Mouse (Mus musculus) neural tube, embryonic 15.5 days (tissue): ENCODE measurements around the gene Gm42791. TPM values are rescaled to one million over a fixed set of nuclear protein-coding genes. Genes with fewer than 3 reads are reported as not detected.

ENCODE experiments used
- ATAC-seq: fragments of 200-750 bp; cut with Nextera tagmentation; 2 replicates; pipeline ENCODE4 v1.8.0; 2017; ENCODE audit warnings: mild to moderate bottlenecking, moderate TSS enrichment, moderate library complexity; ENCODE audit not compliant: low FRiP score
- H3K27ac ChIP-seq: fragments of 300-500 bp; sonication (generic); replicated peaks from 2 replicates; pipeline ENCODE4 v1.5.1; 2015; ENCODE audit warnings: mild to moderate bottlenecking, inconsistent platforms
- H3K27me3 ChIP-seq: fragments of 300-500 bp; sonication (generic); replicated peaks from 2 replicates; pipeline ENCODE4 v1.6.1; 2015; ENCODE audit warnings: inconsistent platforms
- H3K36me3 ChIP-seq: fragments of 300-500 bp; sonication (generic); 2 replicates; pipeline ENCODE4 v1.6.1; 2015; ENCODE audit warnings: inconsistent platforms
- H3K4me1 ChIP-seq: fragments of 300-500 bp; sonication (generic); 2 replicates; pipeline ENCODE4 v1.6.1; 2015; ENCODE audit warnings: inconsistent platforms
- H3K4me2 ChIP-seq: fragments of 300-500 bp; sonication (generic); 2 replicates; pipeline ENCODE4 v1.6.1; 2015; ENCODE audit warnings: inconsistent platforms, mild to moderate bottlenecking, moderate library complexity
- H3K4me3 ChIP-seq: fragments of 300-500 bp; sonication (generic); replicated peaks from 2 replicates; pipeline ENCODE4 v1.5.1; 2015; ENCODE audit warnings: mild to moderate bottlenecking, inconsistent platforms
- H3K9ac ChIP-seq: fragments of 300-500 bp; sonication (generic); replicated peaks from 2 replicates; pipeline ENCODE4 v1.6.1; 2015; ENCODE audit warnings: mild to moderate bottlenecking, inconsistent platforms
- H3K9me3 ChIP-seq: fragments of 300-500 bp; sonication (generic); replicated peaks from 2 replicates; pipeline ENCODE4 v1.6.1; 2016; ENCODE audit warnings: inconsistent platforms
- WGBS: fragments of 180-500 bp; shearing (Covaris S2); methylation state at CpG from one replicate; pipeline ENCODE4 v1.1.7; 2015; ENCODE audit warnings: mixed read lengths; 5-methylcytosine and 5-hydroxymethylcytosine counted together
- polyA plus RNA-seq: library from polyadenylated mRNA; unstranded; fragments of >200 nt; fragmentation: Nextera tagmentation; extraction: Ambion mirVana; gene quantifications from 2 replicates; pipeline ENCODE4 v1.2.1, GENCODE M21; 2015

Gm42791 gene
- polyA plus RNA-seq, 1 experiment from 2014 or later = 3.4 TPM

DNA sequence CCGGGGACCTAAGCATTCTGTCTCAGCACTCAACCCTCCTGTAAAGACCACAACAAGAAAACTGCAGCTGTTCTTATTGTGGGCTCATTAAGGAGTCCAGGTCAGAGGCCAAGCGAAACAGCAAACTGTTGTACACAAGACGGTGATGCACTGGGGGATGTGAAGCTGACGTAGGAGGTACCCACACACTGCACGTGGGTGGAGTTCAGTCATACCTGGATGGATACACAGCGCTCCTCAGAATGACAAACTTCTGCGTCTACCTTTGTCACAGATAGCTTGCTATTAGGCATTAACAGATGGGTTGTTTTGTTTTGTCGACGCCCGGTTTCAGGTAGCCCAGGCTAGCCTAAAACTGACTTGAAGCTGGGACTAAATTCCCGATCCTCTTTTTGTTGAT is 2.3 kb downstream of the Gm42791 start:
- 0 out of 2 replicates have a peak, but pooled peaks cover 5% of the 10 kb centered on the region for H3K9me3 ChIP-seq
- H3K27me3 ChIP-seq = no peaks in the 10 kb centered on the region
- H3K4me2 ChIP-seq = no peak overlapping the region
- no peak overlapping the region for H3K4me3 ChIP-seq
- no peak overlapping the region for H3K27ac ChIP-seq
- H3K9ac ChIP-seq = no peak overlapping the region
- ATAC-seq = no peak
- H3K36me3 ChIP-seq = no peaks in the 10 kb centered on the region
- WGBS = 96% methylated on average over 11 of the region's 11 CpGs
- peaks cover 22% of the 10 kb centered on the region for H3K4me1 ChIP-seq

DNA sequence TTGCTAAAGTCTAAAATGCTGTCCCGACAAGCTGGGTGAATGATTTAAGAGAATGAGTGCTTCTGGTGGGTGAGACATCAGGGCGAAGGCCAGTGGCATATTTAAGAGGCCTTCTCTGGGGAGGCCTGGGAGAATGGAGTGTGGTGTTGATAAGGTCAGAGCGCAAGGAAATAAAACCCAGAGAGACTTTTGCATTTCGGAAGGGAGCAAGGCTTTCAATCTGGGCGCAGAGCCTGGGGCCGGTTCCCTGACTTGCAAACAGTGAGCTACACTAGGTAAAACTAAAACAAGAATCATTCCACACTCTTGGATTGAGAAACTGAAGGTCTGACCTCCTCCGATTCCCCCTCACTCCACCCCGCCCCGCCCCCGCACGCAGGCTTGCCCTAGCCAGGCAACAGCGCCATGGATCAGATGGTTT is 4.0 kb downstream of the Gm42791 start:
- Histone ChIP-seq H3K27ac (no peak overlapping the region), H3K36me3 (no peaks in the 10 kb centered on the region), H3K9ac (no peak overlapping the region), H3K4me2 (no peak overlapping the region), H3K4me1 (peaks cover 16% of the 10 kb centered on the region), H3K27me3 (no peaks in the 10 kb centered on the region), H3K4me3 (no peak overlapping the region), H3K9me3 (0 out of 2 replicates have a peak, but pooled peaks cover 5% of the 10 kb centered on the region)
- 81% methylated on average over 12 of the region's 12 CpGs for WGBS
- ATAC-seq = no peak

DNA sequence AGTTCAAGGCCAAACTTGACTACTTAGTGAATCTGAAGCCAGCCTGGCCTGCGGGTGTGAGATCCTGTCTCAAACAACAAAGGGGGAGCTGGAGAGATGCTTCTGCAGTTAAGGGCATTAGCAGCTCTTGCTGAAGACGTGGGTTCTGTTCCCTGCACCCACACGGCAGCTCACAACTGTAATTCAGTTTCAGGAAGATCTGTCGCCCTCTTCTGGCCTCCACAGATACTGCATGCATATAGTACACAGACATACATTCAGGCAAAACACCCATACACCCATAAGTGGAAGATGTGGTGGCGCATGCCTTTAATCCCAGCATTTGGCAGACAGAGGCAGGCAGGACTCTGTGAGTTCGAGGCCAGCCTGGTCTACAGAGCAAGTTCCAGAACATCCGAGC is 5.5 kb downstream of the Gm42791 start:
- no peaks in the 10 kb centered on the region for H3K36me3 ChIP-seq
- no peak overlapping the region for H3K9ac ChIP-seq
- no peaks in the 10 kb centered on the region for H3K27me3 ChIP-seq
- 0 out of 2 replicates have a peak, but pooled peaks cover 7% of the 10 kb centered on the region for H3K9me3 ChIP-seq
- no peak overlapping the region for H3K27ac ChIP-seq
- no peak for ATAC-seq
- WGBS = 85% methylated on average over 7 of the region's 7 CpGs
- H3K4me2 ChIP-seq = no peak overlapping the region
- H3K4me3 ChIP-seq = no peak overlapping the region
- peaks cover 5% of the 10 kb centered on the region for H3K4me1 ChIP-seq

DNA sequence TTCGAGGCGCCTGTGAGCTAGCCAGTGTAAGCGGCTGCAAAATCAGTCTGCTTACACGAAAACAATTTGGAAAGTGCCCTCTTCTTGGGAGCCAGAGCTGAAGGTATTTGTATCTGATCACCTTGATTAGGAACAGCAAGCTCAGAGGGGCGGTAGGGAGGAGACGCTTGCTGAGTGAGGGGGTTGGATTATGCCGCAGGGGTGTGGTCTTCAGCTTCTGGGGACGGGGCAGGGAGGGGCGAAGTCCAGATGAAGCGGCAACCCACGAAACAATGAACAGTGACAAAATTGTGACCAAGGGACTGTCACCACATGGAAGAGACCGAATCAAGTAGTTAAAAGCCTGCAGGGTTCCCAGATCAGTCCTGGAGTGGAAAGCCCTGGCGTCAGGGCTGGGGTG is 10.0 kb downstream of the Gm42791 start:
- Histone ChIP-seq H3K4me2 (no peak overlapping the region), H3K27me3 (no peaks in the 10 kb centered on the region), H3K4me1 (no peaks in the 10 kb centered on the region), H3K9ac (no peak overlapping the region), H3K36me3 (no peaks in the 10 kb centered on the region), H3K27ac (no peak overlapping the region), H3K4me3 (no peak overlapping the region), H3K9me3 (peaks cover 11% of the 10 kb centered on the region; the same call in 1 of the 2 replicates)
- no peak for ATAC-seq
- 49% methylated on average over 13 of the region's 13 CpGs for WGBS

DNA sequence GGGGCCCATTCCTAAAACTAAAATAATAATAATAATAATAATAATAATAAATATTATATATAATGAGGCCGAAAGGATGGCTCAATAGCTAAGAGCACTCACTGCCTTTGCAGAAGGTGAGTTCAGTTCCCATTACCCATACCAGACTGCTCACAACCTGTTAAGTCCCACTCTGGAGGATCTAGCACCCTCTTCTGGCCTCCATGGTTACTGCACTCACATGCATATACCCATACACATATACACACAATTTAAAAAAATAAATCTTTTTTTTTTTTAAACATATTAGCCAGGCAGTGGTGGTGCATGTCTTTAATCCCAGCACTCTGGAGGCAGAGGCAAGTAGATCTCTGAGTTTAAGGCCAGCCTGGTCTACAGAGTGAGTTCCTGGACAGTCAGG is 11.3 kb downstream of the Gm42791 start:
- H3K4me2 ChIP-seq = no peak overlapping the region
- peaks cover 11% of the 10 kb centered on the region; the same call in 1 of the 2 replicates for H3K9me3 ChIP-seq
- peaks cover 2% of the 10 kb centered on the region; the same call in 1 of the 2 replicates for H3K4me1 ChIP-seq
- no peak overlapping the region for H3K27ac ChIP-seq
- no peak overlapping the region for H3K9ac ChIP-seq
- no peaks in the 10 kb centered on the region for H3K36me3 ChIP-seq
- no peak for ATAC-seq
- 96% methylated on average over 1 of the region's 1 CpGs for WGBS
- H3K4me3 ChIP-seq = no peak overlapping the region
- no peaks in the 10 kb centered on the region for H3K27me3 ChIP-seq

DNA sequence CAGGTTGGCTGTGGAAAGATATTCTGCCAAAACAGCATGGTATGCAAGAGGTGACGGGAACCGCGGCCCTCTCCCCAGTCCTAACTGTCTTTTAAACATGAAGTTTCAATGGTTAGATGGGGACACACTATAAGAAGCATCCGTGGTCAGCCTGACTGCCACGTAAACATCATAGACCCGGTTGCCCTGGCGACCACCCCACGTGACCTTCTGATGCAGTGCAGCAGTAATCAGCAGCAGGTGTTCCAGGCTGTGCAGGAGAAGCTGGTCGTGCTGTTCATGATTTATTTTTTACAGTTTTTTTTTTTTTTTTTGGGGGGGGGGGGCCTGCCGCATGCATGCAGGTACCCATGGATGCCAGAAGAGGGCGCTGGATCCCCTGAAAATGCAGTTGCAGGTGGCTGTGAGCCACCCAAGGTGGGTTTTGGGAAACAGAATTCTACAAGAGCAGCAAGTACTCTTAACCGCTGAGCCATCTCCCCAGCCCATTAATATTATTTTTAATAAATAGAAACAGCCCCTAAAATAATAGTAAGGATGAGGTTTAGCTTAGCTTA is 11.8 kb downstream of the Gm42791 start:
- Histone ChIP-seq H3K36me3 (no peaks in the 10 kb centered on the region), H3K4me1 (peaks cover 5% of the 10 kb centered on the region; the same call in 1 of the 2 replicates), H3K9ac (no peak overlapping the region), H3K4me3 (no peak overlapping the region), H3K9me3 (peaks cover 11% of the 10 kb centered on the region; the same call in 1 of the 2 replicates), H3K27me3 (no peaks in the 10 kb centered on the region), H3K27ac (no peak overlapping the region), H3K4me2 (no peak overlapping the region)
- WGBS = 79% methylated on average over 12 of the region's 12 CpGs
- ATAC-seq = no peak

DNA sequence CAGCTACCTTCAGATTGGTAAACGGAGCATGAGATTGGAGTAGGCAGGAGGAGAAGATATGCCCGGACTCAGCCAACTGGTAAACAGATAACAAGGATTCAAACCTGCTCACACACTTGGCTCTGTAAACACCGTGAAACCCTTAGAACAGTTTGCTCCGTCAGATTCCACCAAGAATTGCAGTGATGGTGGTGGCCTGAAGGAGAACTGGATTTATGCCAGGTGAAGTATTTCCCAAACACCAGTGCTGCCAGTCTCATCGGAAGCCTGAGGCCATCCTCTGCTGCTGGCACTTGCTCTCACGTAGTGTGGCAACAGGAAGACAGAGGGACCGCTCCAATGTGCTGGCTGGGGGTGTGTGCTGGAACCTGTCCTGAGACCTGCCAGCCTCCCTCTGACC is 12.6 kb downstream of the Gm42791 start:
- Histone ChIP-seq H3K9ac (no peak overlapping the region), H3K27ac (no peak overlapping the region), H3K4me2 (no peak overlapping the region), H3K4me3 (no peak overlapping the region), H3K4me1 (peaks cover 13% of the 10 kb centered on the region), H3K36me3 (no peaks in the 10 kb centered on the region), H3K27me3 (no peaks in the 10 kb centered on the region), H3K9me3 (peaks cover 6% of the 10 kb centered on the region; the same call in 1 of the 2 replicates)
- ATAC-seq = no peak
- WGBS = 83% methylated on average over 7 of the region's 7 CpGs

DNA sequence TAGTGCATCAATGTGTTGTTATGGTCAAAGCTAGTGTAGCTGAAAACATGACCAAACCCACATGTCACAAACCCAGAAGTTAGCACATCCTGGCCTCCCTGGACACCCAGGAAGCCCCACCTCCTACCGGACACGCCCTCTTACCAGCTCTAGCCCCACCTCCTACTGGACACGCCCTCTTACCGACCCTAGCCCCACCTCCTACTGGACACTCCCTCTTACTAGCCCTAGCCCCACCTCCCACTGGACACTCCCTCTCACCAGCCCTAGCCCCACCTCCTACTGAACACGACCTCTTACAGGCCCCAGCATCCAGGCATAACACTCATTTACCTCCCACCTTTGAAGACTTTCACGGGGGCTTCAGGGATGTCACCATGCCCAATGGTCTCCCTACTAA is 14.3 kb downstream of the Gm42791 start:
- WGBS = 57% methylated on average over 6 of the region's 6 CpGs
- no peak overlapping the region for H3K27ac ChIP-seq

DNA sequence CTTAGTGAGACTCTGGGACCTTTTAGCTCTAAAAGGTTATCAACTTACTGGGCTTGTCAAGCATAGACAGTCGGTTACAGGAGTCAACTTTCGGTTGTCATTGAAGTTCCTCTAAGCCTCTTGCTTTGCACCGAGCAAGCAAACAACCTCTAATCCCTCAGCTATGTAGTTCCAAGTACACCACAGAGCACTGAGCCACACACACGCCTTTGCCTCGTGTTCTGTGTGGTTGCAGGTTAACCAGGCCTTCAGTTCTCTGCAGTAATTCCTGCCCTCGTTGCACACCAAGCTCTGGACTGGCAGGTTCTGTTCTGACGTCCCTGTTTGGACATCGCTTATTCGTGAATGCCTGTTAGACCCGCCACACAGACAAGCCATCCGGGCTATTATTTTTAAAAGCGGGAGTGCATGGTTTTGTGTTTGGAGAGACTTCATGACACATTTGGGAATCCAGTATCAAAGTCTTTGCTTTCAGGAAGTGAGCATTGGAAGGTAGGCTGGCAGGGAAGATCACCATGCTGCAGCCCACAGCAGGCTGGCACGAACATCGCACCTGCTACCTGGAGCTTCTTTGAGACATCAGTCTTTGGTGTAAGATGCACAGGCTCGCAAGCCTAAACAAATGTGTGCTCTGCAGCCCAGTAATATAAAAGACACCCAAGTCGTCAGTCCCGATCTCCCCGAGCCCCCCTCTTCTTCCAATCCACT is 16.3 kb downstream of the Gm42791 start:
- H3K9me3 ChIP-seq = peaks cover under 1% of the 10 kb centered on the region; the same call in 1 of the 2 replicates
- no peak overlapping the region for H3K4me2 ChIP-seq
- peaks cover 13% of the 10 kb centered on the region for H3K4me1 ChIP-seq
- no peak for ATAC-seq
- no peak overlapping the region for H3K27ac ChIP-seq
- H3K36me3 ChIP-seq = no peaks in the 10 kb centered on the region
- no peak overlapping the region for H3K4me3 ChIP-seq
- WGBS = 71% methylated on average over 18 of the region's 18 CpGs
- no peak overlapping the region for H3K9ac ChIP-seq
- no peaks in the 10 kb centered on the region for H3K27me3 ChIP-seq

More for the DNA sequence above, 14.3 kb downstream of the Gm42791 start:
- Histone ChIP-seq H3K36me3 (no peaks in the 10 kb centered on the region), H3K9me3 (peaks cover 6% of the 10 kb centered on the region; the same call in 1 of the 2 replicates), H3K9ac (no peak overlapping the region), H3K4me1 (peaks cover 13% of the 10 kb centered on the region), H3K27me3 (no peaks in the 10 kb centered on the region), H3K4me2 (no peak overlapping the region), H3K4me3 (no peak overlapping the region)
- ATAC-seq = no peak

DNA sequence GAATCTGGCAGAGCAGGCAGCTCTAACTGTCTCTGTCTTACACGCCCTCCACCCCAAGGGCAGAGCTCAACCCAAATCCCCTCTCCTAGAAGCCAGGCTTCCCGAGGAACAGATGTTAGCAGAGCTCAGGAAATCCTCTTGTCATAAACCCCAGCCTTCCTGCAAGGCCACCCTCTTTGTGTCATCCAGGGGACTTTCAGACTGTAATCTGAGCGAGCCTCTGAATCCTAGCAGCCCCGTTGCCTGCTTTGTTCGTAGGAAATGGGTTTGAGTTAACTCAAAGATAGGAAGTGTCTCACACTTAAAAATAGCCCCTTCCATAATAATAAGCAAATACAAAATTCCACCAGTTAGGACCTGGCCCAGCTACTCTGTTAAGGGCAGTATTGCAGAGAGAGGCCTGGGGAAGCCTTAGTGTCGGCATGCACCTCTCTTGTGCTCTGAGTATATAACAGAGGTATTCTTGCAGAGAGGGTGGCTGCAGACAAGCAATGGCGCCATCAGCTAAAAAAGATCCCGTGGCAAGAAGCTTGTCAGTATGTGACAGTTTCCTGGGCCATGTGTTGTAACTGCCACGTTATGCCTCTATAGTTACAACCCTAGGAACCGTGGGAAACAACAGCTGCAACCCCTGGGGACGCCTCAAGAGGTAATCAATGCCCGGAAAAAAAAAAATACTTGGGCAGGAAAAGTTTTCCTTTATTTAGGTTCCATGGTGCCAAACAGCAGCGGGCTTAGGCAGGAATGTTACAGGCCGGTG is 17.1 kb downstream of the Gm42791 start:
- H3K4me1 ChIP-seq = peaks cover 17% of the 10 kb centered on the region
- no peak overlapping the region for H3K9ac ChIP-seq
- H3K9me3 ChIP-seq = no peaks in the 10 kb centered on the region
- WGBS = 24% methylated on average over 14 of the region's 14 CpGs
- no peaks in the 10 kb centered on the region for H3K27me3 ChIP-seq
- H3K36me3 ChIP-seq = no peaks in the 10 kb centered on the region
- no peak overlapping the region for H3K4me3 ChIP-seq
- no peak overlapping the region for H3K27ac ChIP-seq
- H3K4me2 ChIP-seq = no peak overlapping the region
- no peak for ATAC-seq

DNA sequence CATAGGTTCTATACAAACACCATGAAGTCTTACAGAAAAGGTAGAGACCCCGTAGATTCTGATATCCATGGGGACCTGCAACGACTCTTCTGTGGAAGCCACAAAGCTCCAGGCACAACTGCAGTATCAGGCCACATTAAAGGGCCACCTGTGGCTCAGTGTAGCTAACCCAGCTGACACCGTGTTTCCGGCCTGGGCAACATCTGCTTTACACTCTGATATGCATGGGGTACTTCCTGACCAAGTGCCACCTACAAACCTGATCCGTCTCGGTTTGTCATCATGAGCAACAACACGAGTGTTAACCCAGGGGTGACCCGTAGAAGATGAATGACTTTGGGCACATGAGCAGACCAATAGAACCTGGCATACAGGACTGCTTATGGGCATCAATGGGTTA is 18.1 kb downstream of the Gm42791 start:
- H3K36me3 ChIP-seq = no peaks in the 10 kb centered on the region
- ATAC-seq = no peak
- no peaks in the 10 kb centered on the region for H3K27me3 ChIP-seq

More for the DNA sequence above, 18.1 kb downstream of the Gm42791 start:
- 89% methylated on average over 8 of the region's 8 CpGs for WGBS
- Histone ChIP-seq H3K9me3 (no peaks in the 10 kb centered on the region), H3K4me2 (no peak overlapping the region), H3K27ac (no peak overlapping the region), H3K9ac (no peak overlapping the region), H3K4me3 (no peak overlapping the region), H3K4me1 (peaks cover 17% of the 10 kb centered on the region)
